Mouse (Mus musculus) lung, adult 2 months (tissue): ENCODE measurements at regions not wholly inside any gene's neighbourhood (a gene's known extent, or its start where the extent isn't known, plus 50 kb on each side); places are given as distances from the start of the nearest gene placed in this dataset.

Source experiments
- CTCF ChIP-seq: fragments of 200-500 bp; IDR thresholded peaks from 2 replicates; pipeline ENCODE4 v1.5.1; 2011; ENCODE audit warnings: mild to moderate bottlenecking, low read length, control low read depth; ENCODE audit not compliant: insufficient read depth
- POLR2A ChIP-seq: fragments of 200-500 bp; IDR thresholded peaks from 2 replicates; pipeline ENCODE4 v1.6.1; 2011; ENCODE audit warnings: low read depth, mild to moderate bottlenecking, control low read depth, low read length, borderline replicate concordance; ENCODE audit errors: extremely low read depth

- no peak for TF ChIP-seq CTCF
- TF ChIP-seq POLR2A = no peak
Observed at GRCm38 (mm10) chr14:18416319-18416718, 84.7 kb upstream of the Ube2e1 start.
